In the genomic region with DNA sequence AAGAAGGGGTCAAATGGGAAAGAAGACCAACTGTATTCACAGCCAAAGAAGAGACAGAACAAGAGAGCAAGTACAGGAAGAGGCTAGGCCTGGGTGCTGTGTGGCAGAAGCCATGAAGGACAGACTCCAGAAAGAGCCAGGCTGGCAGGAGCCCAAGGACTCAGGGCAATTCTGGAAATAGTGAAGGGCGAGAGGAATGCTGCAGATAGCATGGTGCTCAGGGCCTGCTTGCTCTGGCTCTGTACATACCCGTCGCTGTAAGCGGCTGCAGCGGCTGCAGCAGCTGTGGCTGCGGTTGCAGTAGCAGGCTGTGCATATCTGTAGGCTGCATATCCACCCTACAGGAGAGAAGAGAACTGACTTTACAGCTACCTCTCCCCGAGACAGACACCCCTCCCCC, we compare ENCODE assay signal across 13 mouse cellular contexts. TPM values are rescaled to one million over a fixed set of nuclear protein-coding genes. Genes with fewer than 3 reads are reported as not detected.
DNase-seq lines count a peak whose midpoint lies in the region; ATAC-seq lines count a peak whose summit lies in the region.
"Had no signal": no experiment of that assay in that cellular context is flagged by ENCODE, and none has a peak within 500 bp of the region (broad histone marks: within the 10 kb centered on the region; RNA-seq: fewer than 3 reads in every experiment).

No protein-coding gene starts in this region.

- H3K9me3 ChIP-seq in forebrain, embryonic 11.5 days (ENCODE audit: control insufficient read depth, low read length): no peaks in the 10 kb centered on the region
- H3K9me3 ChIP-seq in forebrain, embryonic 15.5 days: no peaks in the 10 kb centered on the region
- no peaks in the 10 kb centered on the region for H3K9me3 ChIP-seq in heart, embryonic 11.5 days (replicated peaks; ENCODE audit: control insufficient read depth, low read length)
- no peaks in the 10 kb centered on the region for H3K9me3 ChIP-seq in forebrain, embryonic 12.5 days
- H3K9me3 ChIP-seq: midbrain, embryonic 15.5 days had no signal

- H3K4me2 ChIP-seq in forebrain, embryonic 11.5 days (ENCODE audit: low read depth, low read length, severe bottlenecking): no peak overlapping the region
- H3K4me2 ChIP-seq in forebrain, embryonic 15.5 days (replicated peaks): no peak overlapping the region
- H3K4me2 ChIP-seq in heart, embryonic 11.5 days: no peak overlapping the region
- no peak overlapping the region for H3K4me2 ChIP-seq in forebrain, embryonic 12.5 days
- H3K4me2 ChIP-seq: midbrain, embryonic 15.5 days had no signal

- WGBS in forebrain, embryonic 11.5 days: 91% methylated on average over 7 of the region's 7 CpGs
- WGBS in forebrain, embryonic 15.5 days: 92% methylated on average over 7 of the region's 7 CpGs
- WGBS in heart, embryonic 11.5 days (ENCODE audit: insufficient replicate concordance): 55% methylated on average over 7 of the region's 7 CpGs
- WGBS in forebrain, embryonic 12.5 days: 93% methylated on average over 7 of the region's 7 CpGs

- peak; percentile 30 for DNase-seq in forebrain, embryonic 11.5 days (ENCODE audit: low spot score)
- DNase-seq in ovary, postnatal 36 days (ENCODE audit: low spot score): peak; percentile 80
- DNase-seq in ovary, postnatal 10 days (ENCODE audit: low spot score): no peak
- peak; percentile 62 for DNase-seq in testis, postnatal 10 days (ENCODE audit: low spot score)
- DNase-seq in spleen, postnatal 36 days (ENCODE audit: low spot score in 2 of 2): no peak
- DNase-seq: lung, postnatal 36 days had no signal

- no peak overlapping the region for H3K4me3 ChIP-seq in forebrain, embryonic 11.5 days (ENCODE audit: low read depth, low read length)
- H3K4me3 ChIP-seq in forebrain, embryonic 15.5 days: no peak overlapping the region
- no peak overlapping the region for H3K4me3 ChIP-seq in heart, embryonic 11.5 days (ENCODE audit: low read depth, low read length)
- no peak overlapping the region for H3K4me3 ChIP-seq in forebrain, embryonic 12.5 days (replicated peaks)
- H3K4me3 ChIP-seq: erythroblast, embryonic 14.5 days; left cerebral cortex, adult 2 months; midbrain, embryonic 15.5 days had no signal

- no peak overlapping the region for H3K9ac ChIP-seq in forebrain, embryonic 11.5 days (ENCODE audit: low read length)
- H3K9ac ChIP-seq in forebrain, embryonic 15.5 days (replicated peaks): no peak overlapping the region
- no peak overlapping the region for H3K9ac ChIP-seq in heart, embryonic 11.5 days (ENCODE audit: low read depth, low read length)
- H3K9ac ChIP-seq in forebrain, embryonic 12.5 days: no peak overlapping the region
- H3K9ac ChIP-seq: midbrain, embryonic 15.5 days had no signal

- H3K27me3 ChIP-seq in forebrain, embryonic 11.5 days (ENCODE audit: control insufficient read depth, insufficient read depth, low read length): no peaks in the 10 kb centered on the region
- H3K27me3 ChIP-seq in forebrain, embryonic 15.5 days: no peaks in the 10 kb centered on the region
- H3K27me3 ChIP-seq in heart, embryonic 11.5 days (ENCODE audit: control insufficient read depth, insufficient read depth, low read length): no peaks in the 10 kb centered on the region
- no peaks in the 10 kb centered on the region for H3K27me3 ChIP-seq in forebrain, embryonic 12.5 days
- H3K27me3 ChIP-seq: midbrain, embryonic 15.5 days had no signal

- ATAC-seq in forebrain, embryonic 11.5 days (replicated peaks; ENCODE audit: low FRiP score): no peak
- no peak for ATAC-seq in forebrain, embryonic 15.5 days (replicated peaks)
- no peak for ATAC-seq in heart, embryonic 11.5 days (replicated peaks; ENCODE audit: insufficient number of reproducible peaks, low FRiP score, low TSS enrichment)
- no peak for ATAC-seq in forebrain, embryonic 12.5 days (ENCODE audit: low FRiP score)
- ATAC-seq: midbrain, embryonic 15.5 days had no signal

- H3K4me1 ChIP-seq in forebrain, embryonic 11.5 days (replicated peaks; ENCODE audit: control insufficient read depth, insufficient read depth, low read length): no peaks in the 10 kb centered on the region; the same call in 1 of the 2 replicates
- 0 out of 2 replicates have a peak, but pooled peaks cover 6% of the 10 kb centered on the region for H3K4me1 ChIP-seq in forebrain, embryonic 15.5 days
- peaks cover 18% of the 10 kb centered on the region for H3K4me1 ChIP-seq in heart, embryonic 11.5 days (ENCODE audit: control insufficient read depth, insufficient read depth, low read length)
- H3K4me1 ChIP-seq in forebrain, embryonic 12.5 days: peaks cover 8% of the 10 kb centered on the region

- H3K36me3 ChIP-seq in forebrain, embryonic 11.5 days (ENCODE audit: control insufficient read depth, insufficient read depth, low read length): no peaks in the 10 kb centered on the region; the same call in 1 of the 2 replicates
- H3K36me3 ChIP-seq in forebrain, embryonic 15.5 days: peaks cover 59% of the 10 kb centered on the region
- H3K36me3 ChIP-seq in heart, embryonic 11.5 days (ENCODE audit: control insufficient read depth, insufficient read depth, low read length): peaks cover 16% of the 10 kb centered on the region
- peaks cover 55% of the 10 kb centered on the region for H3K36me3 ChIP-seq in forebrain, embryonic 12.5 days (replicated peaks)

- no peak overlapping the region for H3K27ac ChIP-seq in forebrain, embryonic 11.5 days (ENCODE audit: low read depth, low read length)
- no peak overlapping the region for H3K27ac ChIP-seq in forebrain, embryonic 15.5 days (replicated peaks)
- H3K27ac ChIP-seq in heart, embryonic 11.5 days (ENCODE audit: low read depth, low read length): peak overlapping the region; percentile 65; the same call in 1 of the 2 replicates
- no peak overlapping the region for H3K27ac ChIP-seq in forebrain, embryonic 12.5 days
- H3K27ac ChIP-seq: left cerebral cortex, adult 2 months; midbrain, embryonic 15.5 days had no signal

RNA-seq across cellular contexts. Expression of gene Mb, which starts 35.3 kb away (rescaled TPM):
- not detected in 2 replicates for polyA plus RNA-seq in forebrain, embryonic 11.5 days (2014; fragmentation: Nextera tagmentation; extraction: Ambion mirVana)
- 0.31 TPM in 1 of 2 replicates, not detected in the other for polyA plus RNA-seq in forebrain, embryonic 15.5 days (2015; fragmentation: Nextera tagmentation; extraction: Ambion mirVana)
- 138 and 139 TPM in 2 replicates for polyA plus RNA-seq in heart, embryonic 11.5 days (2014; fragmentation: Nextera tagmentation; extraction: Ambion mirVana)
- not detected in 2 replicates for polyA plus RNA-seq in forebrain, embryonic 12.5 days (2016; fragmentation: Nextera tagmentation; extraction: Ambion mirVana)
- polyA plus RNA-seq: erythroblast, embryonic 14.5 days; liver, adult 2 months had no signal

RNA-seq across cellular contexts. Expression of gene Apol6, which starts 41.3 kb away (rescaled TPM):
- polyA plus RNA-seq in forebrain, embryonic 11.5 days (2014; fragmentation: Nextera tagmentation; extraction: Ambion mirVana): not detected in 2 replicates
- not detected in 2 replicates for polyA plus RNA-seq in forebrain, embryonic 15.5 days (2015; fragmentation: Nextera tagmentation; extraction: Ambion mirVana)
- 0.16 and 0.52 TPM in 2 replicates for polyA plus RNA-seq in heart, embryonic 11.5 days (2014; fragmentation: Nextera tagmentation; extraction: Ambion mirVana)
- not detected in 2 replicates for polyA plus RNA-seq in forebrain, embryonic 12.5 days (2016; fragmentation: Nextera tagmentation; extraction: Ambion mirVana)
- polyA plus RNA-seq: liver, adult 2 months had no signal

Comparison
In these comparisons a context has a peak if more than half of its experiments do, and no peak if none do; other contexts are left out.
1. DNase-seq: peak in forebrain, embryonic 11.5 days (single experiment), ovary, postnatal 36 days (single experiment) and testis, postnatal 10 days (single experiment); none in ovary, postnatal 10 days (single experiment) and spleen, postnatal 36 days (0 of 2).
2. RNA of gene Mb, which starts 35.3 kb away (polyA plus RNA-seq): 138 to 139 TPM in heart, embryonic 11.5 days; not detected in forebrain, embryonic 11.5 days, not detected in forebrain, embryonic 12.5 days and 0.31 TPM in forebrain, embryonic 15.5 days; every median in the first group is over 100 times any median in the second.